ENCODE assay signal across 17 mouse cellular contexts in the genomic region with DNA sequence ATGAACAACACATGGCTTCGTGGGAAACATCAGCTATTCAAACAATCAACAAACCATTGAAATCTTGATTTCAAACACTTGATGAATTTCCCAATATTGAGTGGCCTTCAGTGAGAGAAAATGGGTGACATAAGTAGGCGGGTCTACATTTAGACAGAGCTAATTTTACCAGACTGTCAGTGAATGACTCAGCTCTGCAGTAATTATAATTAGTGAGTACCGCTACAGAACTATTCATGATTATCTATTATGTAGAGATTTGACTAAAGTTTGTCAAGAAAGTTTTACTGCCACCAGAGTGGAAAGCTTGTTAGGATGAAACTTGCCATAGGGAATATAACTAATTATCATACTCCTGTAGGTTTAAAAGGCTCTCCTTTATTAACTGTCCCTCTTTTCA.
"Had no signal": no experiment of that assay in that cellular context is flagged by ENCODE, and none has a peak within 500 bp of the region (broad histone marks: within the 10 kb centered on the region; RNA-seq: fewer than 3 reads in every experiment).

No protein-coding gene starts in this region.

- DNase-seq: lung, adult 18-20 months; lung, embryonic 14.5 days; lung, postnatal 10 days; lung, postnatal 4 days; retina, postnatal 1 day; right cerebral cortex, postnatal 14 days; spleen, adult 18-20 months; thymus, adult 2 months; thymus, postnatal 25 days; thymus, postnatal 4 days had no signal

- H3K4me3 ChIP-seq: midbrain, embryonic 10.5 days; midbrain, embryonic 13.5 days; midbrain, embryonic 15.5 days; myocyte; neural tube, embryonic 13.5 days; neural tube, embryonic 15.5 days had no signal

- H3K27me3 ChIP-seq: midbrain, embryonic 13.5 days; midbrain, embryonic 15.5 days; neural tube, embryonic 13.5 days; neural tube, embryonic 15.5 days had no signal

- H3K4me1 ChIP-seq: midbrain, embryonic 10.5 days; midbrain, embryonic 13.5 days; midbrain, embryonic 15.5 days; neural tube, embryonic 13.5 days; neural tube, embryonic 15.5 days had no signal

- H3K36me3 ChIP-seq: midbrain, embryonic 10.5 days; midbrain, embryonic 13.5 days; midbrain, embryonic 15.5 days; neural tube, embryonic 13.5 days; neural tube, embryonic 15.5 days had no signal

- H3K27ac ChIP-seq: liver, embryonic 14.5 days; midbrain, embryonic 10.5 days; midbrain, embryonic 13.5 days; midbrain, embryonic 15.5 days; neural tube, embryonic 13.5 days; neural tube, embryonic 15.5 days had no signal

- H3K9me3 ChIP-seq: midbrain, embryonic 10.5 days; midbrain, embryonic 13.5 days; midbrain, embryonic 15.5 days; neural tube, embryonic 13.5 days; neural tube, embryonic 15.5 days had no signal
